Mouse (Mus musculus) forebrain, embryonic 11.5 days (tissue): ENCODE results near the gene Ptbp2. TPM values are rescaled to one million over a fixed set of nuclear protein-coding genes. Genes with fewer than 3 reads are reported as not detected.
A peak's percentile ranks its signal among the peaks of the same experiment; 100 is the strongest.

Experiments used
- ATAC-seq: fragments of 200-750 bp; cut with Nextera tagmentation; replicated peaks from 2 replicates; pipeline ENCODE4 v1.8.0; 2017; ENCODE audit warnings: moderate TSS enrichment; ENCODE audit not compliant: low FRiP score
- DNase-seq: peaks from one replicate; pipeline ENCODE4 v3.0.0-alpha.2; 2017; ENCODE audit warnings: low spot score
- H3K27ac ChIP-seq: fragments of 300-500 bp; sonication (generic); 2 replicates; pipeline ENCODE4 v1.5.1; 2014; ENCODE audit warnings: low read depth, low read length
- H3K27me3 ChIP-seq: fragments of 300-500 bp; sonication (generic); 2 replicates; pipeline ENCODE4 v1.6.1; 2014; ENCODE audit warnings: mild to moderate bottlenecking, low read length, mixed read lengths; ENCODE audit not compliant: control insufficient read depth, insufficient read depth
- H3K36me3 ChIP-seq: fragments of 300-500 bp; sonication (generic); 2 replicates; pipeline ENCODE4 v1.6.1; 2014; ENCODE audit warnings: mild to moderate bottlenecking, low read length, moderate library complexity, mixed read lengths; ENCODE audit not compliant: control insufficient read depth, insufficient read depth
- H3K4me1 ChIP-seq: fragments of 300-500 bp; sonication (generic); replicated peaks from 2 replicates; pipeline ENCODE4 v1.6.1; 2014; ENCODE audit warnings: low read length, mixed read lengths; ENCODE audit not compliant: control insufficient read depth, insufficient read depth
- H3K4me2 ChIP-seq: fragments of 300-500 bp; sonication (generic); 2 replicates; pipeline ENCODE4 v1.6.1; 2014; ENCODE audit warnings: low read depth, mild to moderate bottlenecking, low read length, moderate library complexity, mixed read lengths; ENCODE audit not compliant: severe bottlenecking
- H3K4me3 ChIP-seq: fragments of 300-500 bp; sonication (generic); 2 replicates; pipeline ENCODE4 v1.5.1; 2014; ENCODE audit warnings: low read depth, low read length
- H3K9ac ChIP-seq: fragments of 300-500 bp; sonication (generic); 2 replicates; pipeline ENCODE4 v1.6.1; 2014; ENCODE audit warnings: low read length
- H3K9me3 ChIP-seq: fragments of 300-500 bp; sonication (generic); 2 replicates; pipeline ENCODE4 v1.6.1; 2016; ENCODE audit warnings: low read length, mixed read lengths; ENCODE audit not compliant: control insufficient read depth
- WGBS: fragments of 180-500 bp; shearing (Covaris S2); extraction: QIAGEN DNeasy Blood & Tissue Kit; methylation state at CpG from one replicate; pipeline ENCODE4 v1.1.7; 2014; 5-methylcytosine and 5-hydroxymethylcytosine counted together
- microRNA-seq: library from miRNA; unstranded; fragments of <30 nt; microRNA quantifications from one replicate; pipeline ENCODE4, GENCODE M21; 2016; ENCODE audit not compliant: insufficient number of aligned reads
- polyA plus RNA-seq: library from polyadenylated mRNA; unstranded; fragments of >200 nt; fragmentation: Nextera tagmentation; extraction: Ambion mirVana; gene quantifications from 2 replicates; pipeline ENCODE4 v1.2.1, GENCODE M21; 2014

Gene Ptbp2
- polyA plus RNA-seq, 1 experiment from 2014 or later: 392 TPM

- Histone ChIP-seq H3K4me1 (no peaks in the 10 kb centered on the region), H3K27me3 (no peaks in the 10 kb centered on the region), H3K9ac (no peak overlapping the region), H3K36me3 (no peaks in the 10 kb centered on the region), H3K4me3 (no peak overlapping the region), H3K4me2 (no peak overlapping the region), H3K27ac (no peak overlapping the region), H3K9me3 (no peaks in the 10 kb centered on the region)
- no peak for DNase-seq
- no peak for ATAC-seq
- WGBS: 76% methylated on average over 1 of the region's 1 CpGs
Measured at GRCm38 (mm10) chr3:119745801-119746200, 38.5 kb downstream of the Ptbp2 start.

- no peak overlapping the region for H3K9ac ChIP-seq
- no peaks in the 10 kb centered on the region for H3K4me1 ChIP-seq
- H3K4me2 ChIP-seq: no peak overlapping the region
- no peaks in the 10 kb centered on the region; the same call in 1 of the 2 replicates for H3K36me3 ChIP-seq
- ATAC-seq (no peak), DNase-seq (no peak)
- no peaks in the 10 kb centered on the region for H3K27me3 ChIP-seq
- 87% methylated on average over 2 of the region's 2 CpGs for WGBS
- H3K9me3 ChIP-seq: no peaks in the 10 kb centered on the region
- H3K27ac ChIP-seq: no peak overlapping the region
- H3K4me3 ChIP-seq: no peak overlapping the region
Measured at GRCm38 (mm10) chr3:119729863-119730262, 54.4 kb downstream of the Ptbp2 start.

DNA sequence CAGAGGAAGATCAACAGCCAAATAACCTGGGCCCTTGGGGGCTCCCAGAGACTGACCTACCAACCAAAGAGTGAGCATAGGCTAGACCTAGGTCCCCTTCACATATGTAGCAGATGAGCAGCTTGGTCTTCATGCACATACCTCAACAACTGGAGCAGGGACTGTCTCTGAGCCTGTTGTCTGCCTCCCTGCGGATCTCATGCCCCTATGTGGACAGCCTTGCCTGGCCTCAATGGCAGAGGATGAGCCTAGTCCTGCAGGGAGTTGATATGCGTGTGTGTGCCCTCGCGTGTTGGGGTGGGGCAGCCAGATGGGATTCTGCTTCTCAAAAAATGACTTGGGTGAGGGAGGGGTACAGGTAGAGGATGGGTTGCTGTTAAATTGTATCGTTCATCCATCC, 72.2 kb downstream of the Ptbp2 start:
- Histone ChIP-seq H3K4me1 (no peaks in the 10 kb centered on the region), H3K36me3 (no peaks in the 10 kb centered on the region), H3K27me3 (no peaks in the 10 kb centered on the region), H3K4me2 (no peak overlapping the region), H3K27ac (no peak overlapping the region), H3K9me3 (no peaks in the 10 kb centered on the region), H3K9ac (no peak overlapping the region), H3K4me3 (no peak overlapping the region)
- DNase-seq: no peak
- peak; percentile 50; the same call in 1 of the 2 replicates for ATAC-seq
- WGBS: 93% methylated on average over 5 of the region's 5 CpGs

- Histone ChIP-seq H3K4me2 (no peak overlapping the region), H3K27me3 (no peaks in the 10 kb centered on the region), H3K36me3 (no peaks in the 10 kb centered on the region), H3K9me3 (no peaks in the 10 kb centered on the region), H3K27ac (no peak overlapping the region), H3K4me1 (no peaks in the 10 kb centered on the region), H3K9ac (no peak overlapping the region), H3K4me3 (no peak overlapping the region)
- ATAC-seq (peak; percentile 55; the same call in 1 of the 2 replicates), DNase-seq (no peak)
- WGBS: 95% methylated on average over 3 of the region's 3 CpGs
Measured at GRCm38 (mm10) chr3:119711503-119711902, 72.8 kb downstream of the Ptbp2 start.

- Histone ChIP-seq H3K4me1 (no peaks in the 10 kb centered on the region), H3K27ac (no peak overlapping the region), H3K9me3 (no peaks in the 10 kb centered on the region), H3K4me3 (no peak overlapping the region), H3K27me3 (no peaks in the 10 kb centered on the region), H3K36me3 (no peaks in the 10 kb centered on the region), H3K9ac (no peak overlapping the region), H3K4me2 (no peak overlapping the region)
- DNase-seq (no peak), ATAC-seq (no peak)
- WGBS: 69% methylated on average over 3 of the region's 3 CpGs
Measured at GRCm38 (mm10) chr3:119701467-119701866, 82.8 kb downstream of the Ptbp2 start.

DNA sequence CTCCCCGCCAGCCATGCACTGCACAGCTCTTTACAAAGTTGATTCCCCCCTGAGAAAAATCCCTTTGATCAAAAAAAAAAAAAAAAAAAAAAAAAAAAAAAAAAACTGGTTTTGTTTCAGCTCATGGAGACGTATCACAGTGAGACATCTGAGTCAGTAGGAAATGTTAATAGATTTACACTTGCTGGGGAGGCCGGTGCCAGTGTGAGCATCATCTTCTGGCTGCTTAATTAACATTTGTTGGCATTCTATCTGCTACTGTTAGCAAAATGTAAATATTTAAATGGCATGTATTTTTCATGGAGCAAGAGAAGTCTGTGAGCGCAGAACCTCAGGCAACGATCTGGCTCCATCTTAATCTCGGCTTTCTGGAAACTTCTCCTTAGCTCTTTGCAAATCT, 99.5 kb downstream of the Ptbp2 start:
- WGBS: 60% methylated on average over 6 of the region's 6 CpGs
- DNase-seq (no peak), ATAC-seq (no peak)
- no peaks in the 10 kb centered on the region for H3K9me3 ChIP-seq
- no peak overlapping the region for H3K4me2 ChIP-seq
- H3K9ac ChIP-seq: no peak overlapping the region
- H3K36me3 ChIP-seq: no peaks in the 10 kb centered on the region
- H3K4me1 ChIP-seq: no peaks in the 10 kb centered on the region
- H3K4me3 ChIP-seq: no peak overlapping the region
- no peaks in the 10 kb centered on the region for H3K27me3 ChIP-seq
- no peak overlapping the region for H3K27ac ChIP-seq

Small RNA genes lying within 50 kb of the gene (microRNA-seq; reads per million reads assigned to microRNA genes)
- not detected for gene Gm24744
